Comparison of ENCODE assay signal across 10 mouse cellular contexts in the genomic region with DNA sequence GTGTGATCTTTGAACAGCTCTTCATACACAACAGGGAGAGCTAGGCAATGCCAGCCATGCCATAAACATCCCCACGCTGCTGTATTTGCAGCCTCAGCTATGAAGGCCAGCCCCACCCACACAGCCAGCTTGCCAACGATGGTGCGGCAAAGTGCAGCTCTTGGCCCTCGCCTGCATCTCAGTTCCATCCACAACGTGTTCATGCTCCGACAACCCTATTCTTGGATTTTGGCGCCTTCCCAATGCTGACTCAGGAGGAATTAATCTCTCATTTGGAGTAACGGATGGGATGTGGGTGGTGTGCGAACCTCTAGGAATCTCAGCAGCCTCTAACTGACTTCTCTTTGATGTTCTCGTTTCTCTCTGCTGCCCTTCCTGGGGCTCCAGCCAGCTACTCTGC. TPM values are rescaled to one million over a fixed set of nuclear protein-coding genes. Genes with fewer than 3 reads are reported as not detected.
DNase-seq lines count a peak whose midpoint lies in the region; ATAC-seq and TF ChIP-seq lines count a peak whose summit lies in the region.
"Had no signal": no experiment of that assay in that cellular context is flagged by ENCODE, and none has a peak within 500 bp of the region (broad histone marks: within the 10 kb centered on the region; RNA-seq: fewer than 3 reads in every experiment).

No protein-coding gene starts in this region.

- DNase-seq in forebrain, embryonic 14.5 days (ENCODE audit: low spot score) = peak; percentile 87
- DNase-seq in forebrain, embryonic 10.5 days (ENCODE audit: extremely low spot score, low spot score) = no peak
- DNase-seq in midbrain, postnatal 0 days (ENCODE audit: low spot score) = peak; percentile 63
- no peak for DNase-seq in midbrain, embryonic 10.5 days (ENCODE audit: low spot score)
- peak; percentile 60 to 76 for DNase-seq in layer of hippocampus, postnatal 25 days (ENCODE audit: extremely low spot score in 1 of 2, low spot score in 1 of 2)
- peak; percentile 93 to 96 for DNase-seq in right cerebral cortex, adult 2 months (ENCODE audit: low spot score in 2 of 2)
- DNase-seq in spleen, postnatal 36 days (ENCODE audit: low spot score in 2 of 2) = no peak
- no peak for DNase-seq in c-Kit-positive CD71-positive TER-119-positive erythroid progenitor cells, embryonic 14.5 days (ENCODE audit: low spot score)

- H3K9ac ChIP-seq in forebrain, embryonic 14.5 days (ENCODE audit: low read length) = no peak overlapping the region
- H3K9ac ChIP-seq in midbrain, postnatal 0 days (replicated peaks; ENCODE audit: low read length, poor library complexity, severe bottlenecking) = no peak overlapping the region
- H3K9ac ChIP-seq: neural tube, embryonic 12.5 days had no signal

- no peak overlapping the region for H3K27ac ChIP-seq in forebrain, embryonic 14.5 days (ENCODE audit: low read depth, low read length)
- no peak overlapping the region for H3K27ac ChIP-seq in forebrain, embryonic 10.5 days
- no peak overlapping the region for H3K27ac ChIP-seq in midbrain, postnatal 0 days (ENCODE audit: low read depth, low read length)
- H3K27ac ChIP-seq in midbrain, embryonic 10.5 days (replicated peaks) = no peak overlapping the region
- H3K27ac ChIP-seq: neural tube, embryonic 12.5 days had no signal

- H3K27me3 ChIP-seq in forebrain, embryonic 14.5 days (replicated peaks; ENCODE audit: control insufficient read depth, insufficient read depth, low read length) = no peaks in the 10 kb centered on the region
- H3K27me3 ChIP-seq in forebrain, embryonic 10.5 days (ENCODE audit: poor library complexity, severe bottlenecking) = no peaks in the 10 kb centered on the region
- H3K27me3 ChIP-seq in midbrain, postnatal 0 days (ENCODE audit: insufficient read depth, low read length) = no peaks in the 10 kb centered on the region
- H3K27me3 ChIP-seq in midbrain, embryonic 10.5 days (ENCODE audit: low read depth, poor library complexity, severe bottlenecking) = no peaks in the 10 kb centered on the region
- H3K27me3 ChIP-seq: CH12.LX; neural tube, embryonic 12.5 days had no signal

- H3K4me3 ChIP-seq in forebrain, embryonic 14.5 days (ENCODE audit: low read depth, low read length) = no peak overlapping the region
- no peak overlapping the region for H3K4me3 ChIP-seq in forebrain, embryonic 10.5 days
- no peak overlapping the region for H3K4me3 ChIP-seq in midbrain, postnatal 0 days (ENCODE audit: low read depth, low read length)
- no peak overlapping the region for H3K4me3 ChIP-seq in midbrain, embryonic 10.5 days
- H3K4me3 ChIP-seq: neural tube, embryonic 12.5 days had no signal

- H3K4me1 ChIP-seq in forebrain, embryonic 14.5 days (ENCODE audit: control insufficient read depth, insufficient read depth, low read length) = peaks cover 4% of the 10 kb centered on the region
- H3K4me1 ChIP-seq in forebrain, embryonic 10.5 days = no peaks in the 10 kb centered on the region
- no peaks in the 10 kb centered on the region for H3K4me1 ChIP-seq in midbrain, postnatal 0 days (ENCODE audit: insufficient read depth, low read length)
- no peaks in the 10 kb centered on the region for H3K4me1 ChIP-seq in midbrain, embryonic 10.5 days
- H3K4me1 ChIP-seq: neural tube, embryonic 12.5 days had no signal

- no peak overlapping the region for H3K4me2 ChIP-seq in forebrain, embryonic 14.5 days (ENCODE audit: low read length)
- no peak overlapping the region for H3K4me2 ChIP-seq in midbrain, postnatal 0 days (ENCODE audit: low read depth, low read length, poor library complexity, severe bottlenecking)
- H3K4me2 ChIP-seq: neural tube, embryonic 12.5 days had no signal

- TF ChIP-seq CTCF in midbrain, postnatal 0 days (IDR thresholded peaks at IDR 0.05) = no peak

- ATAC-seq in forebrain, embryonic 14.5 days = peak; percentile 62; the same call in 1 of the 2 replicates
- ATAC-seq in midbrain, postnatal 0 days (ENCODE audit: low FRiP score) = no peak

- no peaks in the 10 kb centered on the region for H3K36me3 ChIP-seq in forebrain, embryonic 14.5 days (ENCODE audit: control insufficient read depth, insufficient read depth, low read length)
- no peaks in the 10 kb centered on the region for H3K36me3 ChIP-seq in forebrain, embryonic 10.5 days (replicated peaks)
- H3K36me3 ChIP-seq in midbrain, postnatal 0 days (ENCODE audit: insufficient read depth, low read length) = no peaks in the 10 kb centered on the region
- no peaks in the 10 kb centered on the region for H3K36me3 ChIP-seq in midbrain, embryonic 10.5 days
- H3K36me3 ChIP-seq: neural tube, embryonic 12.5 days had no signal

- WGBS in forebrain, embryonic 14.5 days = 22% methylated on average over 10 of the region's 10 CpGs
- WGBS in forebrain, embryonic 10.5 days = 92% methylated on average over 10 of the region's 10 CpGs
- 54% methylated on average over 10 of the region's 10 CpGs for WGBS in midbrain, postnatal 0 days
- 87% methylated on average over 10 of the region's 10 CpGs for WGBS in midbrain, embryonic 10.5 days

- no peaks in the 10 kb centered on the region for H3K9me3 ChIP-seq in forebrain, embryonic 14.5 days (replicated peaks; ENCODE audit: control insufficient read depth, low read length)
- H3K9me3 ChIP-seq in forebrain, embryonic 10.5 days = no peaks in the 10 kb centered on the region
- no peaks in the 10 kb centered on the region for H3K9me3 ChIP-seq in midbrain, postnatal 0 days (ENCODE audit: low read length)
- no peaks in the 10 kb centered on the region for H3K9me3 ChIP-seq in midbrain, embryonic 10.5 days (replicated peaks)
- H3K9me3 ChIP-seq: neural tube, embryonic 12.5 days had no signal

RNA-seq across cellular contexts. Expression of gene Chst3, which starts 46.0 kb away (rescaled TPM):
- polyA plus RNA-seq in forebrain, embryonic 14.5 days (2014; fragmentation: Nextera tagmentation; extraction: Ambion mirVana) = 0.52 and 0.70 TPM in 2 replicates
- 2.1 and 2.4 TPM in 2 replicates for polyA plus RNA-seq in forebrain, embryonic 10.5 days (2016; fragmentation: Nextera tagmentation; extraction: Ambion mirVana)
- 4.6 and 5.5 TPM in 2 replicates for total RNA-seq in midbrain, postnatal 0 days (2014; rRNA removed)
- polyA plus RNA-seq in midbrain, postnatal 0 days (2015; fragmentation: Nextera tagmentation; extraction: Ambion mirVana) = 0.86 and 0.89 TPM in 2 replicates
- 2.0 and 2.5 TPM in 2 replicates for polyA plus RNA-seq in midbrain, embryonic 10.5 days (2016; fragmentation: Nextera tagmentation; extraction: Ambion mirVana)
- 1 to 10 TPM; 2.8 to 3.1 TPM for total RNA-seq in layer of hippocampus, postnatal 25 days (2021)

Comparison
In these comparisons a context has a peak if more than half of its experiments do, and no peak if none do; other contexts are left out.
1. DNase-seq: peak in forebrain, embryonic 14.5 days (single experiment), midbrain, postnatal 0 days (single experiment), layer of hippocampus, postnatal 25 days (2 of 2) and right cerebral cortex, adult 2 months (2 of 2); none in forebrain, embryonic 10.5 days (single experiment), midbrain, embryonic 10.5 days (single experiment), spleen, postnatal 36 days (0 of 2) and c-Kit-positive CD71-positive TER-119-positive erythroid progenitor cells, embryonic 14.5 days (single experiment).